Mouse (Mus musculus): Measurements from ENCODE around the gene Lrrn2.

The Lrrn2 gene

DNA sequence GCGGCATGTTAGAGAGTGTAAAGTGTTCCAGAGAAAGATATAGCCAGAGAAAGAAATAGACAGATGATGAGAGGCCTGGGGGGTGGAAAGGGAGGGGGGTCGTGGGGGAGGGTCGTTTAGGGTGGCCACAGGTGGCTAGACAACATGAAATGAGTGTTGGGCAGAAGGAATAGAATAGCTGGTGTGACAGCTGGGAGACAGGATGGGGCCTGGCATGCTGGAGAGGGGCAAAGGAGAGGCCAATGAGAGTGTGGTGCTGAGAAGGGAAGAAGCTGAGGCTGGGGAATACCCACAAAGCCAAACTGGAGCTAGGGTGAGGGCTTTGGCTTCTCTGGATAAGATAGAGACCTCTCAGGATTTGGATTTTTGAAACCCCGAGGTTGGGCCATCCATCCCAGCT, 6.6 kb downstream of the Lrrn2 start:
- no peak for DNase-seq

DNA sequence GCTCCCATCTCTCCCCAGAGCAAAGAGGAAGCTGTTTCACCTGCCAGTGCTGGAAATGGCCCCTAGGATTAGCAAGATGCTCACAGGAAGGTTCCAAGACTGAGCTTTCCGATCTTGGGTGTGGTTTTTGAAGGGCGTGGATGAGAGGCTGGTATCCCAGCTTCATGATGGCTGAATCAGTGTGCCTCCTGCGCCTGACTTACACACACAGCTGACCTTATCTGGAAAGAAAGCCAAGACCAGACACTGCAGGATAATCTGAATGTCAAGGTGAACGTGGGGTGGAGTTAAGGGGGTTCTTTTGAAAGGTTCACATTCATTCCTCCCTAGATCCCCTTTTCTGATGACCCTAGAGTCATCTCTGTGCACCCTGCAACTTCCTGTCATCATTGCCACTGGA, 8.7 kb downstream of the Lrrn2 start:
- no peak for DNase-seq

DNA sequence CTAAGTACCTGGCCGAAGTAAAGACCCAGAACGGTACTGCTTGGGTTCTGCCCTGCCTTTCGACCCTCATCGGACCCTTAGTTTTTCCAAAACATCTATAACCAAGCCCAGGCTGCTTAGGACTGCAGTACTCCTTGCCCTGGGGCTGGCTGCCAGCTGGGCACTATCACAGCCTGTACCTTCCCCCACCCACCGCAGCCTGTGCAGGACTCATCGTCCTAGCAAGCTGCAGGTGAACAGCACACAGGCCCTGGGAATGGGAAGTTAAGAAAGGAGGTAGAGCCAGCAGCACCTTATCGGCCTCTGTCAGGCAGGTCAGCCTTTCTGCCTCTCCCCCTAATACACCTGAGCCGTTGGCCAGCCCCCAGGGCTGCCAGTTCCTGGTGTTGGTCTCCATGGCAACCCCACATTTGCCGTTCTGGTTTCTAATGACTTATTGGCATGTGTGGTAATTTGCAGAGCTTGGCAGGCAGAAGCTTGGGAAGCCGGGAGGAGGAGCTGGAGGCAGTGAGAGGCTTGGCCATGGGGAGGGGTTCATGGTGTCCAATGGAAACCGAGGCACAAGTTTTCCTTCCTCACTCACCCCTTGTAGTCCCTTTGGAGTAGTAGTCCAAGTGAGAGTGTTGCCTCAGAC, 10.2 kb downstream of the Lrrn2 start:
- peak in 1 of 2 experiments; percentile 13 for DNase-seq

DNA sequence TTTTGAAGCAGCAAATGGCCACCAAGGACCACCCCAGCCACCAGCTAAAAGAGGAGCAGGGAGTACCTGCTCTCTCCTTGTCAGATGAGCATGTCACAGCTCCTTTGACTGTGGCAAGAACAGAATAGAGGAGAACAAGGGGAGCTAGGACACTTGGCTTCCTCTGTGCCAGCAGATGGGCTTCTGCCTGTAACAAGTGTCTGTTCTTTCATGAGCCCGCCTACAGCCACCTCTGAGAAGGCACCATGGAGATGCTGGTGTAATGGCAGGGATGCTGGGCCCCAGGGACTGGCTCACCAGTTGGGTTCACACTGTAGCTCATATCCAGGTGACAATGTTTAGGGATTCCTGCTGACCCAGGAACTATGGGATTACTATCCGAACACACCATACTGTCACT, 12.0 kb downstream of the Lrrn2 start:
- DNase-seq = no peak

DNA sequence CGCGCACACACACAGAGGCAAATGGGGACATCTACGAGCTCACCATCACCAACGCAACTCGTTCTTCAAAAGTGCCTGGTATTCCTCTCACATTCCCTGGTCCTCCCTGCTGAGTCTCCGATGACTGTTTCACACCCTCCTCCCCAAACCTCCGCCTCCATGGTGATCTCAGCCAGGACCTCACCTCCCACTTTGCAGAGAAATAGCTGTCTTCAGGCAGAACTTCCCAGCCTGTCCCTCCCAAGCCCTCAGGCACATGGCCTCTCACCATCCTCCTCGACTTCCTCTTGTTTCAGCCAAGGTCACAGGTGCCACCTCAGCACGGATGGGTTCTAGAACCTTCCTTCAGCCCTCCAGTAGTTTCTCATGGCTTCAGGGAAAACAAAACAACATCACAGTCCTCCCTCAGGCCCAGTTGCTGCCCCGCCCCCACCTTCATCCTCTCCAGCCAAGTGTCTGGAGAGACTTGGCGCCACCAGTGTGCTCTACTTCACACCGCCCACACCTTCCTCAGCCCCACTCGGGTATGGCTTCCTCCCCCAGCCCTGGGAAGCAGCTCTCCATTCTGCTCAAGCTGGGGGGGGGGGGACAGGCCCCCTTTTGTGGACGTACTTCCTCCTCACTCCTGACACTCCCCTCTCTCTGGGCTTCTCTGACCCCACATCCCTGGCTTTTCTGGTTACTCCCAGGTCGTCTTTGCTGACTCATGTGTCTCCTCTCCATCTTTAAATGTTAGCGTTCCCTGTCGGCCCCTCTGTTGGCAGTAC, 13.4 kb downstream of the Lrrn2 start:
- no peak for DNase-seq

DNA sequence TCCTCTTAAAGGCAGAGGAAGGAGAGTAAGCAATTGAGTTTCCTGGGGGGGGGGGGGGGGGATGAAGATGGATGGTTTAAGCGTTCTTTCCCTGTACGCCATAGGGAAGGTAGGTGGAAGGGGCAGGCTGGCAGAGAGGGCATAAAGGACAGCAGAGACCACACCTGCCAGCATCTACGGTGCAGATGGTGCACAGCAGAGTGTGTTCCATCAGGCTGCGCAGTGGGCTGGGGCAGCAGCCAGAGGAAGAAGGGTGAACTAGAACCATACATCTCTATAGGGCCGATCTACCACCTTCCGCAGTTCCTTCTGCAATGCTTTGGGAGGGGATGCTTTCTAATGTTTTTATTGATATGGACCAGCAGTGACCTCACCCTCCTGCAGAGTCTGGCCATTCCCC, 19.0 kb downstream of the Lrrn2 start:
- no peak for DNase-seq

DNA sequence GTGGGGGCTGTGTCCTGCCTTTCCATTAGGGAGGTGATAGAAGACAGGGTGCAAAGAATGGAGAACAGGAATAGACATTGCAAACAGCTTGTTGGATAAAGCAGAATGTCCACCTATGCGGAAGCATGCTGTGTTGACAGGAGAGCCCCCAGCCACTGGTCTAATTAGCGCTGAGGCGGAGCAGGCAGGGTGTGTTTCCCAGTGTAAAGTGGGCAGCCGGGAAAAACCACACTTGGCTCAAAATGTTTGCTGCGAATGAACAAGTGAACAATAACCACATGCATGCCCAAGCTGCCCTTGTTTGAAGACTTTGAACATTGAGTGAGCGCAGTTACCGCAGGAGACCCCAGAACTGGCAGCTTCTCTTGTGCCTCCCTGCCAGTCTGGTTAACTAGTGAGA, 19.6 kb downstream of the Lrrn2 start:
- DNase-seq = no peak

DNA sequence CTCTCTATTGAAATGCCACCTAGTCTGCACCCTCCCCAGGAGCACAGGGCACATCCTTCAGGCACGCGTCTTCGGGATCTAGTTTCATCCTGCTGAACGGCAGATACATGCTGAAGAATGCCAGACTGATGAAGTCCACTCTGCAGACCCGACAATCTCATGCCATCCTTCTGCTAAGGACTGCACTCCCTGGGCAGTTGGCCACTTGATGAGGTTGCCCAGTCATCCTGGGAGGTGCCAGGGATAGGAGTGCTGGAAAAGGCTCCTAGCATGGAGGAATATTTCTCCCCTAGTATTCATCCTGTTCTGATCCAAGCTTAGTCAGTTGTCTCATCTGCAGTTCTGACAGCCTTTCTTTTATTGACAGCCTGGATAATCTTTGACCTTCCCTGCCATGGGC, 20.9 kb downstream of the Lrrn2 start:
- no peak for DNase-seq

DNA sequence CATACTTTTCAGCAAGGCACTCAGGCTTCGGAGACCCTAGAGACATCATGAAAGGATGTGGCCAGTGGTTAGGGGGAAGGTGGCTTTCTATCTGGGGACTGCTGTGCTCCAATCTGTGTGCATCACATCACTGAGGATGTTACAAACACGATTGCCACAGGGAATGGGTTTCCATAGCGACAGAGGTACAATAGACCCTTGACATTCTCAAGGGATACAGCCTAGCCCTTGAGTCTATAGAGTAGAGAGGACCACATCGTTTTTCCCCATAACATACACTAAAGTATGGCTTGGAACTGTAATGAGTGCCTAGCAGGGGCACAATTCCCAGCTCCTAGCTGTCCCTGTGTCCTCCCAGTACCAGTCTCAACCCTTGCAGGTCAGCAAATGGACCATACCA, 23.4 kb downstream of the Lrrn2 start:
- no peak for DNase-seq

DNA sequence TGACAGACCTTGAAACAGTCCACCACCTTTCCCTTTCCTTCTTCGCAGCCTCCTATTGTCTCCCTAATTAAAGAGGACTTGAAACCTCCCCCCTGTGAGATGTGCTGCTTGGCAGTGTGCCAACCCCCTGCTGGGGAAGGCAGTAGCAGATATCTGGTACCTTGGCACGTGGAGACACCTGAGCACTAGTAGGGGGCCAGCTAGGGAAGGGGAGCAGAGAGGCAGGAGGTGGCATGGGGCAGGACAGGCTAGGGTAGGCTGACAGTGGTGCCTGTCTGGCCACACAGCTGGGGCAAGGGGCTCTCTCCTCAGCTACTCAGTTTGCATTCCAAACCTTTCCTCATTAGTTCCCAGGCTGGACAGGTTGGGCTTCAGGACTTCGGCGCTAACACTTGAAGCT, 29.0 kb downstream of the Lrrn2 start:
- DNase-seq = no peak

DNA sequence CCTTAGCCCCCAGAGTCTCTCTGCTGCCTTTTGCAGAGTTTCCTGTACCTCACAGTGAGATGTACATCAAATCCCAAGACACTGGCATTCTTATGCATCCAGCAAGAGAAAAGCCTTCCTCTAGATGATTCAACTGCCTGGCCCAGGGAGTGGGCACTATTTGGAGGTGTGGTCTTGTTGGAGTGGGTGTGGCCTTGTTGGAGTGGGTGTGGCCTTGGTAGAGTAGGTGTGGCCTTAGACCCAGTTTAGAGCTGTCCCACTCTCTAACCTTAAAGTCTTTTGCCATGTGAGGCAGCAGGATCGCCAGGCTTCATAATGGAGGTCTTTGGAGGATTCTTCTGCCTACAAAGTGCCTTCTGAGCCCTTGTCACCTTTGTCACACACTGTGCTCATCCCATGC, 29.9 kb downstream of the Lrrn2 start:
- DNase-seq = no peak

DNA sequence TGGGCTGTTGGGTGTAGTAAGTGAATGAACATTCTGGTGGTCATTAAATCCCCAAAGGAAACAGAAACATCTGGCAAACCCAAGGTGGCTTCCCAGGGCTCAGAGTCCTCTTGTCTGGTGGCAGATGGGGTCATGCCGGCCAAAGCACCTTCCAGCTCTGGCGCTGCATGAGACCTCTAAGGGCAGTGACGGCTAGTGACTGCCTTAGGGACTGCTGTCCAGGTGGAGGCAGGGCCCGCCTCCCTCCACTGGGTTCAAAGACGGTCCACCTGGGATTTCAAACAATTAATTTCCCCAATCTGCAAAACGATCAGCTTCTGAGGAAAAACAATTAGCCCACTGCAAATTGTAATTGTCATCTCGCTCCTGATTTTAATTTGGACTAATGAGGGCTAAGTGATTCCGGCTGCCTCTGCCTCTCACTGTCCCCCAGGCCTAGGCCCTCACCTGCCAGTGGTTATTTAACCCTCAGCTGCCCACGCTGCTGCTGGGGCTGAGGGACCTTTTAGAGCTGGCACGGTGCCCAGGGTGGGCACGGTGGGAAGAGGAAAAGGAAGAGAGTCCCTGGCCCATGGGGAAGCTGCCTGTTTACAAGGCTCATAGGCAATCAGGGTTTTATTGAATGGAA, 30.5 kb downstream of the Lrrn2 start:
- no peak for DNase-seq

DNA sequence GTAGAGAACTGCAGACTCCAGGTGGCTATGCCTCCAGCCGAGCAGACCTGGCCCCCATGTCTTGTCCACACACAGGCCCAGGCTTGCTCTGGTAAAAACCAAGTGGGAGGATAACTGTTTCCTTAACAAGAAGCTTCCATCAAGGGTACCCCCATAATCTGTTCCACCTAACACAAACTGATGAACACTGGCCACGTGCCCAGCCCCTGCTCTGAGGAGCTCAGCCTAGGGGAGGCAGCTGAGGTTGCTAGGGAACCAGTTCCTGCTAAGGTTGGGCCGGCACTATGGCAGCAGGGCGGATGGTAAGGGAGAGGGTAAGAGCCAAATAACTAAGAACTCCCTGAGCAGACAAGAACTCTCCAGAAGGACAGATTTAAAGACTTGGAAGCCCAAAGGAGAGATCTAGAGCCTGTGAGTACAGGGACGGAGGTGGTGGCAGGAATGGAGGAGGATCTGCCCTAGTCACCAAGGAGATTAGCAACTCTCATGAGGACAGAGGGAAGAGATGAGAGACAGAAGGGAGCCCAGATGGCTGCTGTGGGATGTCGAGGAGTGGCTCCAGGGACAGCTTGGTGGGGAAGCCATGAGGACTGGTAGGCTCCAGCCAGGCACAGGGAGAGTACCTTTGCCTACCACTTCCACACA, 35.9 kb downstream of the Lrrn2 start:
- no peak for DNase-seq

DNA sequence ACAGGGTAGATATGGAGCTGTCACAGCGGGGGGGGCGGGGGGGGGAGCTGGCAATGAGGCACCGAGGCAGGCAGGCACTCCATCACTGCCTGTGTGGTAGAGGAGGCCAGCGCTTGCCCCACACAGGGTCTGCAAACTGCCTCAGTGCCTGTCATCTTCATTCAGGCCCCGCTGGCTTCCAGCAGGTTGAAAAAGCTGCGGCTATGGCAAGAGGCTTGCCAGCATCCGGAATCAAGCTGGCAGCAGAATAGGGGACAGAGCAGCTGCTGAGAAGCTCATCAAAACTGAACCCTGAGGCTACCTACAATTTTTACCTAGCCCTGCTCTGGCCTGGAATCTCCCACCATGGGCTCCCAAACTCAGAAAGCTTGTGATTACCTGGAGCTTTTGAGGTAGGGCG, 37.5 kb downstream of the Lrrn2 start:
- DNase-seq = no peak

DNA sequence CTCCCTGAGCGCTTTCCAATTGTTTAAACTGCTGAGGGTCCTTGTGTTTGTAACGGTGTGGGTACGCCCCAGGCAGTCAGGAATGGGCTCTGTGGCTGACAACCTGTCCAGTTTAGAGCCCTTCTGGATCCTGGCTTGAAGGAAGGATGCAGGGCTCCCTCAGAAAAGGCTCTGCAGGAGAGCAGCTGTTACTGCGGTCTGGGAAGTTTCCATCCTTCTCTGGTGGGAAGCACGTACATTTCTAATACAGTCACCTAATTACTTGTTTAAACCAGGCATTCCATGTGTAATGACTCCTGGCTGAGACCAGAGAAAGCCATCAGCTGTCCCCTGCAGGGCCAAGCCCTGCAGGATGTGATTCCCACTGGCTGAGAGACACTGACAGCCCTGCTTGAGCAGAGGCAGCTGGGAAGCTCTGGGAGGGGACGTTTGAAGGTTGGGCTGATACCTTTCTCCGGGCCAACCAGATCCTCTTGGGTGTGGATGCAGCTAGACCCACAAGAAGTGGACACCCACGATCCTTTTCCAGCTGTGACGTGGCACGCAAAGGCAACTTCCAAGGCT, 38.1 kb downstream of the Lrrn2 start:
- no peak for DNase-seq

DNA sequence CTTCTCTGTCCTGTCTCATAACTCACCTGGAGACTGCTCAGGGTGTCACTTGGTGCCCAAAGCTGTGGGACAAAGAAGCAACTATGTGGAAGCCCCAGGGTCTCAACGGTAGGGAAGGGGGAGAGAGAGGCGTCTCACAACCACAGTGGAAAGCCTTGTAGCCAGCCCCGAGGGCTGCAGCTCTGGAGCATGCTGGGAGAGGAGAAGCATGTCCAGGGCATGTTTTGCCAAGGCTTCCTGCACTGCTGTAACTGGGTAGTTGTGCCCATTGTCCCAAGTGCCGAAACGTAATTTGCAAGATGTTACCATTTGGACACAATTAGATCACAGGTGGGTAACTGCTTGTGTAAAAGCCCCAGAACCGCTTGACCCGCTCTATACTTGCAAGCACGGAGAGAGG, 39.2 kb downstream of the Lrrn2 start:
- no peak for DNase-seq

DNA sequence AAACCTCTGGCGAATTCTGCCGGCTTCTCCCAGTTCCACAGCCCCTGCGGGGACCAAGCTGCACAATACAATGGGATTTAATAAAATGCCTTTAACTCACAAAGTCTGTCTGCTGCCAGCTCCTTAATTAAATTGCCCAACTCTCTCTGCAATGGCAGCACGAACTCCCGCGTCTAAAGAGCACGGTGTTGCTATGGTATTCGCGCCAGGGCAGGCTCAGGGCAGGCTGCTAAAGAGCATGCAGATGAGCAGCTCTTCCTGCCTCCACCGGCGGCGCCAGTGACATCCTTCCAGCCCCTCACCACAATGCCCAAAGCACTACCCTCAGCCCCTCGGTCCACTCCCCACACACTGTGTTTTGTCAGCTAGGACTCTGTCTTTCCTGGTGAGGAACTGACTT, 41.0 kb downstream of the Lrrn2 start:
- DNase-seq = no peak

DNA sequence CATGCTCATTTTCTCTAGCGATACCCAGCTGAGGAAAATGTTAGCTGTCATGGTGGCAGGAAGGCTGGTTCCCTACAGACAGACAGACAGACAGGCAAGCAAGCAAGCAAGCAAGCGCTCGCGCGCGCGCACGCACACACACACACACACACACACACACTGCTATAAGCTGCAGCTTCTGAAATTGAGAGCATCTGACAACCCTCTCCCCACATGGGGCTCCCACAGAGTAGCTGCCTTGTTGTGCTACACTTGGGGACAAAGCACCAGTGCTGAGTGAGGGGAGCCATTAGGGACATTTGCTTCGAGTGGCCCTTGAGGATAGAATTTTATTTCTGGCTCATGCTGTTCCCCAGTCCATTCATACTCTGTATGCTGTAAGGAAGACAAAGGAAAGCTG, 42.2 kb downstream of the Lrrn2 start:
- no peak for DNase-seq

DNA sequence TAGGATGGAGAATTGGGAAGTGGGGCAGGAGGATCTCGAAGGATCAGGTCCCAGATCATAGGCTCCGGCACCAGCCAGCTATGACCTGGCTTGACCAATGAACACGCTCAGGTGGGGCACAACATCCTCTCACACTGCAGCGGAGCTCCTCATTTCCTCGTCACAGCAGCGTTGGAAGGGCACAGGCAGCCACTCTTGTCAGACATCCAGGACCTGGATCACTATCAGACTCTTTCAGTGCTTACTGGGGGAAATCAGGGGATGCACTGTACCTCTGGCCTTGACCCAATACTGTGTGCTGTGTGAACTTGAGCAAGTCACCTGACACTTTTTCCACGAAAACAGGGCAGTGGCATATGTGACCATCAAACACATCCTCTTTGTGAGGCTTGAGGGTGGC, 45.2 kb downstream of the Lrrn2 start:
- no peak for DNase-seq

DNA sequence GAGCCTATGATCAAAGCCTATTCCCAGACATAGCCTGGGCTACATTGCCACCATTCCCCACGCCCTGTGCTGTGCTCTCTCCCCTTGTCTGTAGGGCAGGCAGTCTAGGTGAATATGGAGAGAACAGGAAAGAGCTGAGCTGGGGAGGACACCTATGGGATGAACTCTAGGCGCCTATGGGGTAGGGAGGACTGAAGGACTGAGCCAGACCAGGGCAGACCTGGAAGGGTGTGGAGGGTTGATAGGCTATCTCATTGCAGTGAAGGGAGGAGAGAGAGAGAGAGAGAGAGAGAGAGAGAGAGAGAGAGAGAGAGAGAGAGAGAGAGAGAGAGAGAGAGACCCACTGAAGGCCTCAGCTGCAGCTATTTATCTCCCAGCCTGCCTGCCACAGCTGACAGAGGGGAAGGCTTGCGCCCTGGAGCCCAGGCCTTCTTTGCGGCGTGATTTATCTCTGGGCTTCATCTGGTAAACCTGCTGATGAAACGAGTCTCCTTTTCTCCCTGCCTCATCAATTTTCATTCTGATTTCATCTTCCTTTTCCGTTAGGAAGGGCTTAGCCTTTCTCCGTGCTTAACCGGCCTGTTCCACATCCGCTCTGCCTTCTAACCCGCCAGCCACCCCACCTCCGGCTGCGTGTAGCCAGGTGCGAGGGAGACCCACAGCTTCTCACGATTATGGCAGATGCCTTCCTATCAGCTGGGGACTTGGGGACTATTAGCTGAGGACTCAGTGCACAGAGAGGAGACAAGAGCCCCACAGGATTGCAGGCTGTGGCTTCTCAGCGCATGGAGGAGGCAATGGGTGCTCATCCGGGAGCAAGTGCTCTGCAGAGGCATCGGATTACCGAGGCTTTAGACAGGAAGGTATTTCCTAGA, 48.2 kb downstream of the Lrrn2 start:
- DNase-seq = no peak

DNA sequence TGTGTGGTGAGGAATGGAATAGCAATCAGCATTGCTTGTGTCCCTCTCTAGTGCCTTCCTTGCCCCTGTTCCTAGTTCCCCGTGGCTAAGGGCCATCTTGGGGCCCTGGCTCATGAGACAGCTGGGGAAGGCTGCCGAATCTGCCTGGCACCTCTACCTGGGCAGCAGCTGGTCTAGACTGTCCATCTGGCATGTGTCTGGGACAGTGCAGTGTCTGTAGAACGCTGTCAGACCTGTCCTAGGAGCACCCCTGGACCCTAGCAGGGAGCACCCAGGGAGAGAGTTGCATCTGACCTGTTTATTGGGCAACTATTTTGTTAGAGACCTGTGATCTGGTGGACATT, 48.8 kb downstream of the Lrrn2 start:
- DNase-seq = no peak

DNA sequence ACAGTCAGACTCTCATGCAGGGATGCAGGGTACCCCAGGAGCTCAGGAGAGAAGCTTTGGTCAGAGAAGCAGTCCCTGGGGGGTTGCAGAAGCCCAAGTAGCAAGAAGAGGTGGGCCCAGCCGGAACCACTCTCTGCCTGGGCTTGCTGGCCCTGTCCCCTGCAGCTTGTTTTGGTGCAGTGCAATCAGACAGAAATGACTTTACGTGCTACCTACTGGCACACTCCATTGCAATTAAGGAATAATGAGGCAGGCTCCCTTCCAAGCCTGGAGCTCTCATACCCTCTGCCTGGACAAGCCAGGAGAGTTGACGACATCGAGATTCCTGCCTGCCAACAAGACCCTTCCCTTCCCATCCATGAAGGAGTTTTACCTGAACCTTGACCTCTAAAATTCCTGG, 50.2 kb downstream of the Lrrn2 start:
- DNase-seq = no peak

DNA sequence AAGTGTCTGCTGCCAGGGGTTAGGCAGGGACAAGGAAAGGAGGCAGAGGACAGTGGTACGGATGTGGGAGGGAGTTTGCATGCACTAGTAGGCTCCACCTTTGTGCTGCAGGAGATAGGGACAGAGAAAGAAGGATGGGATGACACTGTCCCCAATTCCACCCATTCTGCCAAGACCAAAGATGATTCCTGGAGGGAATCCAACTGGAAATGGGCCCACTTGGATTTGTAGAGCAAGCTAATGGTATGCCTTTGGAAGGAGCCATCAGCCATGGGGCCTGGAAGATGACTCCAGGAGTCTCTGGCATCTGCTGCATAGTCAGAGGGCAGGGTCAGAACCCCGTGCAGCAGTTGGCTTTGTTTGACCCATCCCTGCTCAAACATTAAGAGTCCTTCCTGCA, 52.3 kb downstream of the Lrrn2 start:
- no peak for DNase-seq
